9 mouse cellular contexts compared by ENCODE assay signal in the genomic region with DNA sequence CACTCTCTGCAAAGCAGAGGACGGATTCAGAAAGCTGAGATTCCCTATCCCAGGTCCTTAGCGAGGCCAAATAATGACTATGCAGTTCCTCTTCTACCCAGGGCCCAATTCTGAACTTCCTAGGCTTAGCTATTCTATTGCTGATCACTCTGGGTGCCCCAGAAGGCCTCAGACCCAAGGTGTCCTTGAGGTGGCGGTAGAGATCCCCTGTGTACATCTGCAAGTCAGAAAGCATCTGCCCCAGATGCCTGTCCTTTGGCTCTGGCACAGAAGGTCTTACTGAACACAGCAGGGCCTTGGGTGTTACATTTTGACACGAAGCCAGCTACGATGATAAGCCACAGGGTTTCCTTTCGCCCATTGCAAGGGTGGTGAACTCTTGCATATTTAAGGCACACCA. TPM values are rescaled to one million over a fixed set of nuclear protein-coding genes. Genes with fewer than 3 reads are reported as not detected.
DNase-seq lines count a peak whose midpoint lies in the region; ATAC-seq and TF ChIP-seq lines count a peak whose summit lies in the region.
"Had no signal": no experiment of that assay in that cellular context is flagged by ENCODE, and none has a peak within 500 bp of the region (broad histone marks: within the 10 kb centered on the region; RNA-seq: fewer than 3 reads in every experiment).

No protein-coding gene starts in this region.

- TF ChIP-seq POLR2A in liver, adult 2 months (IDR thresholded peaks at IDR 0.05; ENCODE audit: extremely low read depth, insufficient read depth, low read length) = no peak

- WGBS in liver, adult 2 months = 69% methylated on average over 6 of the region's 6 CpGs
- 30% methylated on average over 6 of the region's 6 CpGs for WGBS in liver, embryonic 11.5 days
- WGBS in stomach, postnatal 0 days = 62% methylated on average over 6 of the region's 6 CpGs
- WGBS in forebrain, embryonic 11.5 days = 49% methylated on average over 6 of the region's 6 CpGs
- 43% methylated on average over 6 of the region's 6 CpGs for WGBS in midbrain, embryonic 13.5 days

- H3K9me3 ChIP-seq in liver, embryonic 11.5 days (ENCODE audit: control insufficient read depth, low read length) = no peaks in the 10 kb centered on the region
- H3K9me3 ChIP-seq in stomach, postnatal 0 days (ENCODE audit: control insufficient read depth, low read length) = no peaks in the 10 kb centered on the region
- H3K9me3 ChIP-seq in forebrain, embryonic 11.5 days (ENCODE audit: control insufficient read depth, low read length) = no peaks in the 10 kb centered on the region
- H3K9me3 ChIP-seq in midbrain, embryonic 13.5 days = no peaks in the 10 kb centered on the region

- no peak overlapping the region for H3K9ac ChIP-seq in liver, adult 2 months (ENCODE audit: low read depth, low read length)
- no peak overlapping the region for H3K9ac ChIP-seq in liver, embryonic 11.5 days (ENCODE audit: low read depth, low read length)
- no peak overlapping the region for H3K9ac ChIP-seq in stomach, postnatal 0 days (ENCODE audit: low read length)
- H3K9ac ChIP-seq in forebrain, embryonic 11.5 days (ENCODE audit: low read length) = no peak overlapping the region
- no peak overlapping the region for H3K9ac ChIP-seq in midbrain, embryonic 13.5 days (replicated peaks)

- no peak for TF ChIP-seq EP300 in stomach, postnatal 0 days (optimal IDR thresholded peaks at IDR 0.05)

- ATAC-seq in liver, embryonic 11.5 days (replicated peaks; ENCODE audit: low FRiP score) = no peak
- peak; percentile 52 for ATAC-seq in granulocyte monocyte progenitor cell, adult 5-6 weeks (replicated peaks; ENCODE audit: poor library complexity, severe bottlenecking)
- ATAC-seq in stomach, postnatal 0 days (ENCODE audit: low FRiP score, low TSS enrichment) = no peak
- ATAC-seq in forebrain, embryonic 11.5 days (replicated peaks; ENCODE audit: low FRiP score) = no peak
- ATAC-seq in midbrain, embryonic 13.5 days = no peak

- peaks cover 8% of the 10 kb centered on the region for H3K27me3 ChIP-seq in liver, adult 2 months (ENCODE audit: control insufficient read depth, insufficient read depth, low read length)
- peaks cover 44% of the 10 kb centered on the region for H3K27me3 ChIP-seq in liver, embryonic 11.5 days (replicated peaks; ENCODE audit: control insufficient read depth, insufficient read depth, low read length)
- H3K27me3 ChIP-seq in stomach, postnatal 0 days (ENCODE audit: control insufficient read depth, insufficient read depth, low read length) = no peaks in the 10 kb centered on the region
- peaks cover 14% of the 10 kb centered on the region for H3K27me3 ChIP-seq in forebrain, embryonic 11.5 days (ENCODE audit: control insufficient read depth, insufficient read depth, low read length)
- peaks cover 41% of the 10 kb centered on the region for H3K27me3 ChIP-seq in midbrain, embryonic 13.5 days

- H3K4me1 ChIP-seq in liver, adult 2 months (ENCODE audit: control insufficient read depth, insufficient read depth, low read length) = 0 out of 2 replicates have a peak, but pooled peaks cover 2% of the 10 kb centered on the region
- H3K4me1 ChIP-seq in liver, embryonic 11.5 days (replicated peaks; ENCODE audit: control insufficient read depth, insufficient read depth, low read length) = 0 out of 2 replicates have a peak, but pooled peaks cover 5% of the 10 kb centered on the region
- H3K4me1 ChIP-seq in stomach, postnatal 0 days (replicated peaks; ENCODE audit: control insufficient read depth, insufficient read depth) = peaks cover 6% of the 10 kb centered on the region; the same call in 1 of the 2 replicates
- peaks cover 9% of the 10 kb centered on the region; the same call in 1 of the 2 replicates for H3K4me1 ChIP-seq in forebrain, embryonic 11.5 days (replicated peaks; ENCODE audit: control insufficient read depth, insufficient read depth, low read length)
- peaks cover 19% of the 10 kb centered on the region for H3K4me1 ChIP-seq in midbrain, embryonic 13.5 days (replicated peaks)

- no peak overlapping the region for H3K4me2 ChIP-seq in liver, embryonic 11.5 days
- no peak overlapping the region for H3K4me2 ChIP-seq in stomach, postnatal 0 days (replicated peaks; ENCODE audit: low read depth)
- H3K4me2 ChIP-seq in forebrain, embryonic 11.5 days (ENCODE audit: low read depth, low read length, severe bottlenecking) = no peak overlapping the region
- H3K4me2 ChIP-seq in midbrain, embryonic 13.5 days (replicated peaks) = no peak overlapping the region

- DNase-seq in liver, adult 2 months (ENCODE audit: extremely low read depth, low read depth, low spot score) = no peak
- DNase-seq in liver, embryonic 11.5 days (ENCODE audit: low spot score) = no peak
- peak; percentile 45 for DNase-seq in NIH3T3 (ENCODE audit: low read depth)
- peak; percentile 36 for DNase-seq in stomach, postnatal 0 days (ENCODE audit: low spot score)
- no peak for DNase-seq in forebrain, embryonic 11.5 days (ENCODE audit: low spot score)
- DNase-seq in cerebellum, adult 9-10 months = no peak
- DNase-seq: cerebellum, adult 11 months had no signal

- H3K36me3 ChIP-seq in liver, adult 2 months (ENCODE audit: control insufficient read depth, insufficient read depth, low read length) = no peaks in the 10 kb centered on the region
- no peaks in the 10 kb centered on the region for H3K36me3 ChIP-seq in liver, embryonic 11.5 days (ENCODE audit: control insufficient read depth, insufficient read depth, low read length)
- no peaks in the 10 kb centered on the region for H3K36me3 ChIP-seq in stomach, postnatal 0 days (ENCODE audit: control insufficient read depth, insufficient read depth, low read length)
- H3K36me3 ChIP-seq in forebrain, embryonic 11.5 days (ENCODE audit: control insufficient read depth, insufficient read depth, low read length) = no peaks in the 10 kb centered on the region
- H3K36me3 ChIP-seq in midbrain, embryonic 13.5 days = no peaks in the 10 kb centered on the region

- TF ChIP-seq CTCF in liver, adult 2 months (IDR thresholded peaks at IDR 0.05; ENCODE audit: low read depth, low read length) = 0 out of 2 replicates have a peak, but pooled peaks have one; percentile 8
- TF ChIP-seq CTCF in stomach, postnatal 0 days (IDR thresholded peaks at IDR 0.05; ENCODE audit: low read depth) = peak; percentile 57

- H3K4me3 ChIP-seq in liver, adult 2 months (ENCODE audit: insufficient read depth, low read depth, low read length) = no peak overlapping the region
- H3K4me3 ChIP-seq in liver, embryonic 11.5 days (ENCODE audit: low read depth, low read length) = no peak overlapping the region
- H3K4me3 ChIP-seq in stomach, postnatal 0 days (ENCODE audit: low read depth, low read length) = no peak overlapping the region
- no peak overlapping the region for H3K4me3 ChIP-seq in forebrain, embryonic 11.5 days (ENCODE audit: low read depth, low read length)
- no peak overlapping the region for H3K4me3 ChIP-seq in midbrain, embryonic 13.5 days (replicated peaks)

- H3K79me2 ChIP-seq in liver, adult 2 months (ENCODE audit: control insufficient read depth, insufficient read depth, low read length) = no peaks in the 10 kb centered on the region

- H3K27ac ChIP-seq in liver, adult 2 months (replicated peaks; ENCODE audit: insufficient read depth, low read depth, low read length) = no peak overlapping the region
- H3K27ac ChIP-seq in liver, embryonic 11.5 days (ENCODE audit: low read depth, low read length) = no peak overlapping the region
- H3K27ac ChIP-seq in stomach, postnatal 0 days (replicated peaks) = no peak overlapping the region
- no peak overlapping the region for H3K27ac ChIP-seq in forebrain, embryonic 11.5 days (ENCODE audit: low read depth, low read length)
- H3K27ac ChIP-seq in midbrain, embryonic 13.5 days = no peak overlapping the region

RNA-seq across cellular contexts. Expression of a gene that starts 3.1 kb away (rescaled TPM):
- not detected in 2 replicates for total RNA-seq in liver, adult 2 months (2014; rRNA removed)
- not detected in 2 replicates for polyA plus RNA-seq in liver, adult 2 months (2012; rRNA removed)
- polyA plus RNA-seq in liver, embryonic 11.5 days (2014; fragmentation: Nextera tagmentation; extraction: Ambion mirVana) = not detected in 2 replicates
- not detected in 2 replicates for total RNA-seq in granulocyte monocyte progenitor cell, adult 5-6 weeks (2014; fragmentation: Nextera tagmentation)
- not detected in 2 replicates for total RNA-seq in granulocyte monocyte progenitor cell, adult 5-6 weeks (2017)
- polyA plus RNA-seq in stomach, postnatal 0 days (2015; fragmentation: Nextera tagmentation; extraction: Ambion mirVana) = 0.13 and 0.15 TPM in 2 replicates
- polyA plus RNA-seq in forebrain, embryonic 11.5 days (2014; fragmentation: Nextera tagmentation; extraction: Ambion mirVana) = not detected in 2 replicates
- 0.27 and 0.31 TPM in 2 replicates for polyA plus RNA-seq in midbrain, embryonic 13.5 days (2015; fragmentation: Nextera tagmentation; extraction: Ambion mirVana)

RNA-seq across cellular contexts. Expression of a gene that starts 14.3 kb away (rescaled TPM):
- 5.7 and 6.4 TPM in 2 replicates for total RNA-seq in liver, adult 2 months (2014; rRNA removed)
- polyA plus RNA-seq in liver, adult 2 months (2012; rRNA removed) = 7.8 and 8.5 TPM in 2 replicates
- 162 and 171 TPM in 2 replicates for polyA plus RNA-seq in liver, embryonic 11.5 days (2014; fragmentation: Nextera tagmentation; extraction: Ambion mirVana)
- total RNA-seq in granulocyte monocyte progenitor cell, adult 5-6 weeks (2014; fragmentation: Nextera tagmentation) = 48.7 and 53.2 TPM in 2 replicates
- 27.8 and 28.4 TPM in 2 replicates for total RNA-seq in granulocyte monocyte progenitor cell, adult 5-6 weeks (2017)
- 62.6 and 63.7 TPM in 2 replicates for polyA plus RNA-seq in stomach, postnatal 0 days (2015; fragmentation: Nextera tagmentation; extraction: Ambion mirVana)
- polyA plus RNA-seq in forebrain, embryonic 11.5 days (2014; fragmentation: Nextera tagmentation; extraction: Ambion mirVana) = 111 and 121 TPM in 2 replicates
- polyA plus RNA-seq in midbrain, embryonic 13.5 days (2015; fragmentation: Nextera tagmentation; extraction: Ambion mirVana) = 76.6 and 83.1 TPM in 2 replicates

RNA-seq across cellular contexts. Expression of a gene that starts 38.9 kb away (rescaled TPM):
- 5.8 and 6.4 TPM in 2 replicates for total RNA-seq in liver, adult 2 months (2014; rRNA removed)
- 3.8 and 5.0 TPM in 2 replicates for polyA plus RNA-seq in liver, adult 2 months (2012; rRNA removed)
- 49.0 and 49.2 TPM in 2 replicates for polyA plus RNA-seq in liver, embryonic 11.5 days (2014; fragmentation: Nextera tagmentation; extraction: Ambion mirVana)
- 18.0 and 23.5 TPM in 2 replicates for total RNA-seq in granulocyte monocyte progenitor cell, adult 5-6 weeks (2014; fragmentation: Nextera tagmentation)
- 29.5 and 29.8 TPM in 2 replicates for total RNA-seq in granulocyte monocyte progenitor cell, adult 5-6 weeks (2017)
- 18.8 and 20.0 TPM in 2 replicates for polyA plus RNA-seq in stomach, postnatal 0 days (2015; fragmentation: Nextera tagmentation; extraction: Ambion mirVana)
- 33.8 and 35.4 TPM in 2 replicates for polyA plus RNA-seq in forebrain, embryonic 11.5 days (2014; fragmentation: Nextera tagmentation; extraction: Ambion mirVana)
- polyA plus RNA-seq in midbrain, embryonic 13.5 days (2015; fragmentation: Nextera tagmentation; extraction: Ambion mirVana) = 28.8 and 33.6 TPM in 2 replicates

RNA-seq across cellular contexts. Expression of a gene that starts 45.0 kb away (rescaled TPM):
- total RNA-seq in liver, adult 2 months (2014; rRNA removed) = 1.8 and 1.9 TPM in 2 replicates
- 1.4 TPM in 2 replicates for polyA plus RNA-seq in liver, adult 2 months (2012; rRNA removed)
- polyA plus RNA-seq in liver, embryonic 11.5 days (2014; fragmentation: Nextera tagmentation; extraction: Ambion mirVana) = 7.3 and 9.5 TPM in 2 replicates
- 1.5 TPM in 1 of 2 replicates, not detected in the other for total RNA-seq in granulocyte monocyte progenitor cell, adult 5-6 weeks (2014; fragmentation: Nextera tagmentation)
- 0.47 TPM in 1 of 2 replicates, not detected in the other for total RNA-seq in granulocyte monocyte progenitor cell, adult 5-6 weeks (2017)
- 6.1 TPM in 2 replicates for polyA plus RNA-seq in stomach, postnatal 0 days (2015; fragmentation: Nextera tagmentation; extraction: Ambion mirVana)
- 0.45 and 0.51 TPM in 2 replicates for polyA plus RNA-seq in forebrain, embryonic 11.5 days (2014; fragmentation: Nextera tagmentation; extraction: Ambion mirVana)
- polyA plus RNA-seq in midbrain, embryonic 13.5 days (2015; fragmentation: Nextera tagmentation; extraction: Ambion mirVana) = 0.31 TPM in 1 of 2 replicates, not detected in the other

RNA-seq across cellular contexts. Expression of a gene that starts 52.3 kb away (rescaled TPM):
- total RNA-seq in liver, adult 2 months (2014; rRNA removed) = 9.5 and 12.8 TPM in 2 replicates
- polyA plus RNA-seq in liver, adult 2 months (2012; rRNA removed) = 14.6 and 15.8 TPM in 2 replicates
- 7.8 and 8.3 TPM in 2 replicates for polyA plus RNA-seq in liver, embryonic 11.5 days (2014; fragmentation: Nextera tagmentation; extraction: Ambion mirVana)
- 29.5 and 36.9 TPM in 2 replicates for total RNA-seq in granulocyte monocyte progenitor cell, adult 5-6 weeks (2014; fragmentation: Nextera tagmentation)
- total RNA-seq in granulocyte monocyte progenitor cell, adult 5-6 weeks (2017) = 14.8 and 16.1 TPM in 2 replicates
- polyA plus RNA-seq in stomach, postnatal 0 days (2015; fragmentation: Nextera tagmentation; extraction: Ambion mirVana) = 35.2 and 36.7 TPM in 2 replicates
- polyA plus RNA-seq in forebrain, embryonic 11.5 days (2014; fragmentation: Nextera tagmentation; extraction: Ambion mirVana) = 2.7 and 3.0 TPM in 2 replicates
- 0.93 and 1.8 TPM in 2 replicates for polyA plus RNA-seq in midbrain, embryonic 13.5 days (2015; fragmentation: Nextera tagmentation; extraction: Ambion mirVana)

Comparison
In these comparisons a context has a peak if more than half of its experiments do, and no peak if none do; other contexts are left out.
1. DNase-seq: peak in NIH3T3 (single experiment) and stomach, postnatal 0 days (single experiment); none in liver, adult 2 months (single experiment), liver, embryonic 11.5 days (single experiment), forebrain, embryonic 11.5 days (single experiment) and cerebellum, adult 9-10 months (single experiment).